Mouse (Mus musculus): Measurements from ENCODE around the gene Gpr155. TPM values are rescaled to one million over a fixed set of nuclear protein-coding genes. Genes with fewer than 3 reads are reported as not detected.
A peak's percentile ranks its signal among the peaks of the same experiment; 100 is the strongest.

The Gpr155 gene
- total RNA-seq, 2 experiments from 2014 or later = 9.6 to 10.9 TPM

DNA sequence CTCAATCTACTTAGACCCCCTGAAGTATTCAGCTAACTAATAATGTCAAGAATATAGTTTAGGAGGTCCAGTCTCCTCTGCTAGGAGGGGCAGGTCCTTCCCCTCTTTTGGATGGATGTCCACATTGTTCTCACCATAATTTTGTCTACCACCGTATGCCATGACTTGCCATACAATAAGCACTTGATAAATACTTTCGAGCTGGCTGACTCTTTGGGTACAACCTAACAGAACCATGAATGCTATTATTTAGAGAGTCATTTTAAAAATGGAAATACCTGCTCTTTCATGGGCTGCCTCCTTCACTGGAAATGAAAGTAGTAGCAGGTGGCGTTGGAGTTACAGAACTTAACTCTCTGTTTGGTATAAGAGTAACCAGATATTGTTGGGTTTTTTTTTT, 3.6 kb upstream of the Gpr155 start:
- no peak for DNase-seq (ENCODE audit: low spot score in 2 of 2)

DNA sequence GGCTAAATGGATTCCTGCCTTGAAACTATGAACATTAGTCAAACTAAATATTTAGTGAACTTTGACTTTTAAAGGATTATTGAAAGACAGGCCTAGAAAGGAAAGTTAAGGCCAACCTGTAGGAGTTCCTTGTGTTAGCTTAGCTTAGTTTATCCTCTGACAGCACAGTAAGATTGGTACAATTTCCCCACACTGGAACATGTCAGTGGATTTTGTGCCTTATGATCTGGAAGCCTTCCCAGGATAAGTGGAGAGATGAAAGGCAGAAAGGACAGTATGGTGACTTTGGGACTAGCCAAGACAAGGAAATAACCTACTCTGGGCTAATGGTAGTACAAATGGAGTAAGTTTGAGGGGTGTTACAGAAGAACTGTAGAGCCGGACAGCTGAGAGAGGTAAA, 1.4 kb upstream of the Gpr155 start:
- no peak for DNase-seq (ENCODE audit: low spot score in 2 of 2)

DNA sequence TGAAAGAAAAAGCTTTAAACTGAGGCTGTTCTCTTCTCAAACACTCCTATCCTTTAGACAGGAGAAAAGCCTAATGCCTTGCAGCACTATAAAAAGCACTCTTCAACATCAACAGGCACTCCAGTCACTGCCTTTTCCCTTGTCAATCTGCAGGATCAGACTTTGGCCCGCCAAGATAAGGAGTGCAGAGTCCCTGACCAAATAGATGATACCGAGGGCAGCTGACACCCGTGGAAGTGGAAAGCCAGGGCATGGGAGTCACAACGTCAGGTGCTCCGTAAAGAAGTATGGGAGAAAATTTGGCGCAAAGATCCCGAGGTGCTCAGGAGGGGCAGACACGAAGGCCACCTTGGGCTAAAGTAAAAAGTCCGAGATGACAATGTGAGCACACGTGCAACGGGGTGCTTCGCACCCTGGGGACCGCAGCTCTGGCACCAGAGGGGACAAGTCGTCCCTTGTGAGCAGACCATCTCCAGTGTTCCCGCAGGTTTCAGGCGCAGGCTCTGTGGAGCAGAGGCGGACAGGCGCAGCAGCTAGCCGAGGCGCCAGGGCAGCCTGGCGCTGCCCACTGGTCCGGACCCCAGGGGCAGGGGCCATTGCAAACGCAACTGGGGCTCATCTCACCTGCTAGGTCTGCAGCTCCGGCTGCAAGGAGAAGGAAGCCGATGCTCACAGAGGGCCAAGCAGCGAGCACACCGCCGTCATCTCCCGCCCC, 574 bp downstream of the Gpr155 start:
- no peak for DNase-seq (ENCODE audit: low spot score in 2 of 2)

GRCm38 (mm10) chr2:73385172-73385571, 1.2 kb downstream of the Gpr155 start:
- DNase-seq (ENCODE audit: low spot score in 2 of 2) = no peak

- DNase-seq (ENCODE audit: low spot score in 2 of 2) = no peak
Observed at GRCm38 (mm10) chr2:73380298-73380975, 5.9 kb downstream of the Gpr155 start.

- no peak for DNase-seq (ENCODE audit: low spot score in 2 of 2)
Observed at GRCm38 (mm10) chr2:73379656-73380055, 6.7 kb downstream of the Gpr155 start.

- no peak for DNase-seq (ENCODE audit: low spot score in 2 of 2)
Observed at GRCm38 (mm10) chr2:73378326-73378725, 8.0 kb downstream of the Gpr155 start.

GRCm38 (mm10) chr2:73371530-73372335, 14.6 kb downstream of the Gpr155 start:
- no peak for DNase-seq (ENCODE audit: low spot score in 2 of 2)

- DNase-seq (ENCODE audit: low spot score in 2 of 2) = no peak
Observed at GRCm38 (mm10) chr2:73363448-73363847, 22.9 kb downstream of the Gpr155 start.

DNA sequence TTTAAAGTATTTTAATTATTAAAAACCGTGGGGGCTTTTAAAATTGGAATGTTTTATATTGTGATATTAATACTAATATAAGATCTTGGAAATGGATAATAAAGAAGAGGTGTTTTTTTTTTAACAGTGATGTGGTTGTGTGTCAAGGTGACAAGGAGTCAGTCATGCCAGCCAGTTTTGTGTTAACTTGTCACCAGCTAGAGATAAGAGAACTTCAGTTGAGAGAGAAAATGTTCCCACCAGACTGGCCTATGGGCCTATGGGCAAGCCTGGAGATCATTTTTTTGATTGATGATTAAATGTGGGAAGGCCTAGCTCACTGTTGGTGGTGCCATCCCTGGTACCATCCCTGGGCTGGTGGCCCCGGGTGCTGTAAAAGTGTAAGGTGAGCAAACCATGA, 25.8 kb downstream of the Gpr155 start:
- DNase-seq (ENCODE audit: low spot score in 2 of 2) = no peak

DNA sequence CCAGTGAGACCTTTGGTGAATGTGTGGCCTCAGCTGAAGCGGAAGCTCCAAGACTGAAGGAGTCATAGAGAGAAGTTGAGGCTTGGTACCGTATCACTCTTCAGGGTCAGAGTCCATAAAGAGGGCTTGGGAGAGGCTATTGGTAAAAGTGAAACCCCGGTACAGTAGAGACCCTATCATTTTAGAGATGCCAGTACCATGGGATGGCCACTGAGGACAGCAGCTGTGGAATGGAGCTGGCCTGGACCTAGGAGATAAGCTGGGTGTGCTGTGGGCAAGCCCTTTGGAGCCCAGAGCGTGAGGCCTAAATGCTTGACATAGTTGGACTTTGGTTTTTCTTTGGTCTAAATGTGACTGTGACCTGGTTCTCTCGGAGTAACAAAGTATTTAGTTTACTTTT, 26.4 kb downstream of the Gpr155 start:
- no peak for DNase-seq (ENCODE audit: low spot score in 2 of 2)

DNA sequence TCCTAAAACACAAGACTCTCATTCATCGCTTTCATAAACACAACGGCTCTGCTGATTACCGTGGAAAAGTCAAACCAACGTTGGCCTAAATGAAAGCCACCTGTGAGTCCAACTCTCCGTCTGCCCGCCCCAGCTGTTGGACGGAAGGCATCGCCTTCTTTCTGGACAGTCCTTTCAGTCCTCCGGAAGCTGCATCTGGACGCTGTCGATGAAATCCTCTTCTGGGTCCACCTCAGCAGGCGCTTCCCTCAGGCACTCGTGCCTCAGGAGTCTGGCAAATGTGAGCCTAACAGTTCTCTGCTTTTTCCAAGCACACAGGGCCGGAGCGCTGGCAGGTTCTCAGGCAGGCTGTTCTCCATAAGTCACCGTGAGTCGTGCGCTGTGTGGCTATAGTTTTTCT, 29.4 kb downstream of the Gpr155 start:
- DNase-seq (ENCODE audit: low spot score in 2 of 2) = peak in 1 of 2 experiments; percentile 17

DNA sequence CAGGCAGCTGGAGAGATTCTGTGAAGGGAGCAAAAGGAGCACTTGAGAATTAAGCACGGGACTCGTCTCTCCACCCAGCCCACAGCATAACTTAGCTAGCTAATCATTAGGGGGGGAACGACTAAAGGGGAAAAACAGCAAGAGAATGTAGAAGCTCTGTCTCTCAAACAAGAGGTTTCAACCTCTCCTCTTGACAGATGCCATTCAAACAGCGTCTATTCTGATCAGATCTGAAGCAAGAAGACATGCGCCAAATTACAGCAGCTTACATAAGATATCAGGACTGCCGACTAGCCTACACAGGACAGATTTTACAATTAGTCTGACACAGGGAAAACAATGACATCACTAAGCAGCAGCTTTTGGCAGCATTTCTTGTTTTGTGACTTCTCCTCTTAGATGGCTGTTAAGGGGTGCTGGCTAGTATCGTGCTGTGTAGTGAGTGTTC, 34.4 kb downstream of the Gpr155 start:
- no peak for DNase-seq (ENCODE audit: low spot score in 2 of 2)

DNA sequence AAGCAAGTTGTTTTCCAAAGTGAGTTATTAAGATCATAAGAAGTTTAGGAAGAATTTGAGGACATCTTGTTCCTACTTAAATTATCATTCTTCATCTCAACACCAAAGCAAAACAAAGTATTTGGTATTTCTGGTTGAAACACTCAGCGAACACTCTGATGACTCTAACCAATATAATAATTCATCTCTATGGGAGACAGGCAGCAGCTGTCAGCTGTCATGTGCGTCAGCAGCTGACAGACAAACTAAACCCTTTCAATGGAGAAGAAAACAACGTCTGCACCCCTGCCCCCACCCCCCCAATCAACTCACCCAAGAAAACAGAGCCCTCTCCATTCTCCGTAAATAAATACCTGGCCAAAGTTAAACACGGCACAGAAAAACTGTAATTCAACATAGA, 34.9 kb downstream of the Gpr155 start:
- DNase-seq (ENCODE audit: low spot score in 2 of 2) = no peak

DNA sequence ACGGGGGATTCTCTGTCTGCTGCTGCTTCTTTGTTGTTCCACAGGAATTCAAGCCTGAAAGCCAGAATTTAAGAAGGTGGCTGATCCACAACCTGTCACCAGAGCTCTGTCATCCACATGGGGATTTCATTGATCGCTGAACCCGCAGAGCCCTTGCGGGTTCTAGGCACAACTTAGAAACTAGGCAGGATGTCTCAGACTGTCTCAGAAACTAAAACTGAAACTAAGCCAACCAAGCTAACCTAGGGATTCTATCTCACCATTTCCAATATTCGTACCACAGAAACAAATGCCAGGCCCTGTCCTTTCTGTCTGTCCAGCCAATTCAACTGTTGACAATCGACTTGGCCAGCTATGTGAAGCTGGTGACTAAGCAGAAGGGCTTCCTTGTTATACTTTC, 38.2 kb downstream of the Gpr155 start:
- no peak for DNase-seq (ENCODE audit: low spot score in 2 of 2)

DNA sequence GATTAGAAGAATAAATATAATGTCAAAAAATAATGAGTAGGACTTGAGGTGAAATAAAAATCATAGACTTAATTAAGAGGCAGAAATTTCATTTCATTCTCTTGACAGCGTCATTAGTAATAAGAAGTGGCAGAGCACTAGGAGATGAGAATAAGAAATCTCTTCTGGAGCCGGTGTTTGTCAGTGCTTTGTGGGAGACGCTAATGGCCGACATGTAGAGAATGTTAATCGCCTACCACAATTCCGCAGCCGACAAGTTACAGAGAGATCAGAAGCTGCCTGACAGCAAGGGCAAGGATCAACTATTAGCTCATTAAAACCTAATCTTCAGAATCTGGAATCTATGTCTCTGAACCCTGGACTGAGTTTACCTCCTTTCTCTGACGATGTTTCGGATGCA, 38.6 kb downstream of the Gpr155 start:
- DNase-seq (ENCODE audit: low spot score in 2 of 2) = no peak

- no peak for DNase-seq (ENCODE audit: low spot score in 2 of 2)
Observed at GRCm38 (mm10) chr2:73347136-73347535, 39.2 kb downstream of the Gpr155 start.

- no peak for DNase-seq (ENCODE audit: low spot score in 2 of 2)
Observed at GRCm38 (mm10) chr2:73346345-73347086, 39.9 kb downstream of the Gpr155 start.

GRCm38 (mm10) chr2:73345204-73345603, 41.2 kb downstream of the Gpr155 start:
- DNase-seq (ENCODE audit: low spot score in 2 of 2) = no peak

GRCm38 (mm10) chr2:73343701-73344100, 42.7 kb downstream of the Gpr155 start:
- DNase-seq (ENCODE audit: low spot score in 2 of 2) = no peak

- no peak for DNase-seq (ENCODE audit: low spot score in 2 of 2)
Observed at GRCm38 (mm10) chr2:73338415-73338814, 48.0 kb downstream of the Gpr155 start.
